Mouse (Mus musculus) G1E (cell line): ENCODE data around the gene Hoxa13.

Experiments used
- CTCF ChIP-seq: IDR thresholded peaks from 2 replicates; pipeline ENCODE4 v1.5.1; 2012; ENCODE audit warnings: low read depth, low read length, inconsistent platforms, mixed read lengths
- GATA1 ChIP-seq: IDR thresholded peaks from 2 replicates; pipeline ENCODE4 v1.6.1; 2012; ENCODE audit warnings: borderline replicate concordance, low read length, inconsistent platforms, mixed read lengths

GRCm38 (mm10) chr6:52243681-52244121, 17.0 kb downstream of the Hoxa13 start:
- TF ChIP-seq GATA1 (no peak), CTCF (no peak)
